Mouse (Mus musculus): ENCODE results near the gene Eml4.

DNA sequence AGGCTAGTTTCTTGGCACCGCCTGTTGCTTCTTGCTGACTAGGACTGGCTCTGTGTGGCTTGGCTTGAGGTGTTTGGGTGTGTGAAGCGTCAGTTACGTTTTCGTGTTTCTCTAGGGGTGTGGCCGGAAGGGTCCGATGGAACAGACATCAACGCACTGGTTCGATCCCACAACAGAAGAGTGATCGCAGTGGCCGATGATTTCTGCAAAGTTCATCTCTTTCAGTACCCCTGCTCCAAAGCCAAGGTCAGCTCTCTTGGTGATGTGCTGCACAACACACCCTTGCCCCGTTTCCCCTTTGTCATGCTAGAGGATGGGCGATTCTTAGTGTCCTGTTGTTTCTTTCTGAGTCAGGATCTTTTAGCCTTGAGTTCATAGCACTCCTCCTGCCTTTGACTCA lies 126.4 kb downstream of the Eml4 start:
- TF ChIP-seq CTCF (IDR thresholded peaks at IDR 0.05; ENCODE audit: low read depth), result no peak
- no peak for TF ChIP-seq EP300 (IDR thresholded peaks at IDR 0.05; ENCODE audit: low read depth)
